In the genomic region with DNA sequence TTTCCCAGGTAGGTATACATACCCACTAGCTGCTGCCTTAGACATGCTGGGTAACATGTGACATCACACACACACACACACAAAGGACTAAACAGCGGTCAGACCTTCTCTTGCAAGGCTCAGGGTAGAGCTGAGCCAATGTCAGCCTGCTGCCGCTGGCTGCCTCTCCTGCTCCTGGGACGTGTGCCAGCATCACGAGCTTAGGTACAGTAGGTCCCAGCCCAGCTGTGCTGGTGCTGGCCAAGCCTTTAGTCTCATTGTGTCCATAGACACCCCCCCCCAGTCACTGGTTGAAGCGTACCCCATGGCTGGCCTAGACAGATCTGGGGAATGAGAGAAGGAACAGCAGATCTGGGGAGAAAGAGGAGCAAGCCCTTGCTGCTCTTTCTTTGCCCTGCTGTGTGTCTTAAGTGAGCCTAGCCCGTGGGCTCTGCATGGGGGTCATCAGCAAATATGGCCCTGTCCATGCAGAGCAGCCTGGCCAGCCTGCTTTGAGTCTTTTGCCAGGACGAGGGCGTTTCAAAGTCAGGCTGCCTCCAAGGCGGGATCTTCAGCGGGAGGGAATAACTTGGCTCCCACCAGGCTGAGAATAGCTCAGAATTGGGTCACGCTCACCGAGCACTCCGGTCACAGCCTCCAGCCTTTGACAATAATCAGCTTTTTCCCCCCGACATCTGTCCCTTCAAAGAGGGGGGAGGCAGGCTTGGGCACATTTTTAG, we compare ENCODE assay signal across 8 mouse cellular contexts. TPM values are rescaled to one million over a fixed set of nuclear protein-coding genes. Genes with fewer than 3 reads are reported as not detected.
DNase-seq lines count a peak whose midpoint lies in the region; ATAC-seq and TF ChIP-seq lines count a peak whose summit lies in the region.

No protein-coding gene starts in this region.

- H3K27me3 ChIP-seq in cerebellum, adult 2 months (ENCODE audit: control insufficient read depth, insufficient read depth, low read length), result no peaks in the 10 kb centered on the region
- H3K27me3 ChIP-seq in hindbrain, embryonic 15.5 days, result no peaks in the 10 kb centered on the region
- H3K27me3 ChIP-seq in limb, embryonic 15.5 days, result no peaks in the 10 kb centered on the region

- intact Hi-C loops in gastrocnemius, postnatal 14 days (cut with DNase I; ENCODE audit: low total_unique reads), result no loop called here

- H3K4me2 ChIP-seq in hindbrain, embryonic 15.5 days, result peak overlapping the region; percentile 19; the same call in 1 of the 2 replicates
- H3K4me2 ChIP-seq in limb, embryonic 15.5 days, result no peak overlapping the region

- TF ChIP-seq CTCF in cerebellum, adult 2 months (IDR thresholded peaks at IDR 0.05; ENCODE audit: borderline replicate concordance, insufficient read depth, low read depth, low read length), result no peak

- peak; percentile 78 for ATAC-seq in hindbrain, embryonic 15.5 days (ENCODE audit: low FRiP score, low read depth)
- peak; percentile 79 for ATAC-seq in limb, embryonic 15.5 days (ENCODE audit: insufficient number of reproducible peaks, low FRiP score, low TSS enrichment, low read depth)

- peak overlapping the region; percentile 86 for H3K27ac ChIP-seq in cerebellum, adult 2 months (ENCODE audit: insufficient read depth, low read length)
- H3K27ac ChIP-seq in hindbrain, embryonic 15.5 days (replicated peaks), result peak overlapping the region; percentile 90
- peak overlapping the region; percentile 62 for H3K27ac ChIP-seq in limb, embryonic 15.5 days

- no peak overlapping the region for H3K9ac ChIP-seq in hindbrain, embryonic 15.5 days
- no peak overlapping the region for H3K9ac ChIP-seq in limb, embryonic 15.5 days

- peaks cover 6% of the 10 kb centered on the region; the same call in 1 of the 2 replicates for H3K36me3 ChIP-seq in hindbrain, embryonic 15.5 days
- peaks cover 16% of the 10 kb centered on the region for H3K36me3 ChIP-seq in limb, embryonic 15.5 days

- TF ChIP-seq POLR2A in cerebellum, adult 2 months (IDR thresholded peaks at IDR 0.05; ENCODE audit: borderline replicate concordance, insufficient read depth, low read length), result no peak

- no peak overlapping the region for H3K4me3 ChIP-seq in cerebellum, adult 2 months (replicated peaks; ENCODE audit: insufficient read depth, low read depth, low read length)
- no peak overlapping the region for H3K4me3 ChIP-seq in hindbrain, embryonic 15.5 days
- no peak overlapping the region for H3K4me3 ChIP-seq in limb, embryonic 15.5 days

- peak; percentile 37 for DNase-seq in embryo, embryonic 11 days
- DNase-seq in embryo, embryonic 10.5 days (ENCODE audit: low spot score), result no peak
- DNase-seq in cerebellum, adult 2 months, result peak; percentile 78 to 85
- DNase-seq in gastrocnemius, postnatal 14 days, result peak; percentile 86
- DNase-seq in ovary, postnatal 36 days (ENCODE audit: low spot score), result peak; percentile 73
- DNase-seq in spleen, postnatal 36 days (ENCODE audit: low spot score in 2 of 2), result no peak

- H3K4me1 ChIP-seq in cerebellum, adult 2 months (ENCODE audit: control insufficient read depth, insufficient read depth, low read length), result peaks cover 48% of the 10 kb centered on the region
- peaks cover 45% of the 10 kb centered on the region for H3K4me1 ChIP-seq in hindbrain, embryonic 15.5 days (replicated peaks)
- peaks cover 31% of the 10 kb centered on the region for H3K4me1 ChIP-seq in limb, embryonic 15.5 days

- no peaks in the 10 kb centered on the region for H3K9me3 ChIP-seq in hindbrain, embryonic 15.5 days
- H3K9me3 ChIP-seq in limb, embryonic 15.5 days, result no peaks in the 10 kb centered on the region

- 4% methylated on average over 14 of the region's 14 CpGs for WGBS in cerebellum, adult 2 months
- 8% methylated on average over 14 of the region's 14 CpGs for WGBS in hindbrain, embryonic 15.5 days
- WGBS in limb, embryonic 15.5 days, result 26% methylated on average over 14 of the region's 14 CpGs

RNA-seq across cellular contexts. Expression of a gene that starts 9.6 kb away (rescaled TPM):
- polyA plus RNA-seq in cerebellum, adult 2 months (2012; rRNA removed), result 14.2 and 14.4 TPM in 2 replicates
- total RNA-seq in gastrocnemius, postnatal 14 days (2021), result 1 to 10 TPM; 2.7 to 4.7 TPM
- polyA plus RNA-seq in hindbrain, embryonic 15.5 days (2015; fragmentation: Nextera tagmentation; extraction: Ambion mirVana), result 11.5 and 12.0 TPM in 2 replicates
- 14.4 and 14.8 TPM in 2 replicates for polyA plus RNA-seq in limb, embryonic 15.5 days (2015; fragmentation: Nextera tagmentation; extraction: Ambion mirVana)

RNA-seq across cellular contexts. Expression of a gene that starts 15.4 kb away (rescaled TPM):
- 5,042 and 5,433 TPM in 2 replicates for polyA plus RNA-seq in cerebellum, adult 2 months (2012; rRNA removed)
- 10 to 100 TPM; 19.8 to 32.6 TPM for total RNA-seq in gastrocnemius, postnatal 14 days (2021)
- 1,741 and 1,830 TPM in 2 replicates for polyA plus RNA-seq in hindbrain, embryonic 15.5 days (2015; fragmentation: Nextera tagmentation; extraction: Ambion mirVana)
- polyA plus RNA-seq in limb, embryonic 15.5 days (2015; fragmentation: Nextera tagmentation; extraction: Ambion mirVana), result 132 and 183 TPM in 2 replicates

RNA-seq across cellular contexts. Expression of a gene that starts 25.5 kb away (rescaled TPM):
- polyA plus RNA-seq in cerebellum, adult 2 months (2012; rRNA removed), result 52.7 and 54.4 TPM in 2 replicates
- 10 to 100 TPM; 14.9 to 17.2 TPM for total RNA-seq in gastrocnemius, postnatal 14 days (2021)
- 65.1 and 67.8 TPM in 2 replicates for polyA plus RNA-seq in hindbrain, embryonic 15.5 days (2015; fragmentation: Nextera tagmentation; extraction: Ambion mirVana)
- 69.4 and 71.2 TPM in 2 replicates for polyA plus RNA-seq in limb, embryonic 15.5 days (2015; fragmentation: Nextera tagmentation; extraction: Ambion mirVana)

RNA-seq across cellular contexts. Expression of a gene that starts 25.6 kb away (rescaled TPM):
- polyA plus RNA-seq in cerebellum, adult 2 months (2012; rRNA removed), result 46.8 and 49.8 TPM in 2 replicates
- total RNA-seq in gastrocnemius, postnatal 14 days (2021), result 10 to 100 TPM; 34.2 to 35.6 TPM
- 50.7 and 52.9 TPM in 2 replicates for polyA plus RNA-seq in hindbrain, embryonic 15.5 days (2015; fragmentation: Nextera tagmentation; extraction: Ambion mirVana)
- 48.4 and 51.2 TPM in 2 replicates for polyA plus RNA-seq in limb, embryonic 15.5 days (2015; fragmentation: Nextera tagmentation; extraction: Ambion mirVana)

Comparison
In these comparisons a context has a peak if more than half of its experiments do, and no peak if none do; other contexts are left out.
1. DNase-seq: peak in embryo, embryonic 11 days (single experiment), cerebellum, adult 2 months (2 of 2), gastrocnemius, postnatal 14 days (single experiment) and ovary, postnatal 36 days (single experiment); none in embryo, embryonic 10.5 days (single experiment) and spleen, postnatal 36 days (0 of 2).
2. Peak in every context shown above with its lines, with median percentiles within 50 percentile points of each other: H3K27ac ChIP-seq.